Mouse (Mus musculus): ENCODE results near the gene Vps13d.

- TF ChIP-seq CTCF (IDR thresholded peaks at IDR 0.05; ENCODE audit: insufficient read depth, low read depth, low read length), result no peak
- TF ChIP-seq POLR2A (IDR thresholded peaks at IDR 0.05; ENCODE audit: insufficient read depth, low read depth, low read length), result no peak
Measured at GRCm38 (mm10) chr4:145046032-145046401, 148.8 kb downstream of the Vps13d start.
